Mouse (Mus musculus) fat pad, adult 2 months (tissue): Measurements from ENCODE around the gene Gm28043.
"Not testable (repeated sequence)": the region's sequence is repeated elsewhere in the genome, so short reads cannot be mapped to it uniquely, and the experiment has no call there.

ENCODE experiments used
- DNase-seq: peaks from one replicate; pipeline ENCODE4 v3.0.0-alpha.2; 2011; ENCODE audit warnings: low read depth, low spot score; ENCODE audit errors: extremely low read depth

Gm28043 gene

GRCm38 (mm10) chr17:29710562-29711044, 95.9 kb downstream of the Gm28043 start:
- no peak for DNase-seq

DNA sequence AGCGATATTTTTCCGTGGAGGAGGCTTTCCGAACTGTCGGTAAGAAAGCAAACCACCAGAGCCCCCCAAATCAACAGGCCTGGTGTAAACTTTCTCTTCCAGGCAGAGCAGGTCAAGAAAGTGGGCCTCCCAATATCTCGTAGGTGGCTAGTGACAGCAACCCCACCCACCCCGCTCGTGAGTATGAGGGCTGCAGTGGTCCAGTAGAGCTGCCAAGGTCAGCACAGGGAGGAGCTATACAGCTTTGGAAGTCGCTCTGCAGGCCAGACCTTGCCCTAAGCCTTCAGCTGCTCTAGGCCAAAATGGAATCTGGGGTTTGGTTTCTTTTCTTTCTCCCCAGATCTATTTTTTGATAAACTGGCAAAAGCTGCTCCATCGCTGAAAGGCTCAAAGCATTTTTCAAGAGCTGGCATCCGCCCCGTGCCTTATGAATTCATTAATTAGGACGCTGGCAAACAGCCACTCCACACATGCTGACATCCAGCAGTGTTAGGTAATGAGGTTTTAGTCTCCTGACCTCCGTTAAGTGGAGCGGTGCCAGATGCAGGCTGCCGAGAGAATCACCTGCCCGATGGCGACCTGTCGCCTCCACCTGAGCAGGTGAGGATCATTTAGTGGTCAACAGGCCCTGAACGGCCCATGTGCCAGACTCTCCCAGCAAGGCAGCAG, 96.5 kb downstream of the Gm28043 start:
- DNase-seq = peak; percentile 37

- DNase-seq = no peak
Measured at GRCm38 (mm10) chr17:29711745-29712431, 97.2 kb downstream of the Gm28043 start.

GRCm38 (mm10) chr17:29712565-29712964, 97.9 kb downstream of the Gm28043 start:
- no peak for DNase-seq

DNA sequence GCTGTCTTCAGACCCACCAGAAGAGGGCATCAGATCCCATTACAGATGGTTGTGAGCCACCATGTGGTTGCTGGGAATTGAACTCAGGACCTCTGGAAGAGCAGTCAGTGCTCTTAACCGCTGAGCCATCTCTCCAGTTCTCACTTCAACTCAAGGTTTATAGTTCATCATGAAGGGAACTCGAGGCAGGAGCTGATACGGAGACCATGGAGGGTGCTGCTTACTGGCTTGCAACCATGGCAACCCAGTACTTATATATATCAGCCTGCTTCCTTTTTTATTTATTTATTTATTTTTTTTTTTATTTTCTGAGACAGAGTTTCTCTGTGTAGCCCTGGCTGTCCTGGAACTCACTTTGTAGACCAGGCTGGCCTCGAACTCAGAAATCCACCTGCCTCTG, 99.1 kb downstream of the Gm28043 start:
- DNase-seq = not testable (repeated sequence)

- DNase-seq = peak; percentile 36
Measured at GRCm38 (mm10) chr17:29716732-29717445, 102.2 kb downstream of the Gm28043 start, which contains the start of gene Ccdc167. TSS of gene Ccdc167 (minus strand) at chr17:29717044.

DNA sequence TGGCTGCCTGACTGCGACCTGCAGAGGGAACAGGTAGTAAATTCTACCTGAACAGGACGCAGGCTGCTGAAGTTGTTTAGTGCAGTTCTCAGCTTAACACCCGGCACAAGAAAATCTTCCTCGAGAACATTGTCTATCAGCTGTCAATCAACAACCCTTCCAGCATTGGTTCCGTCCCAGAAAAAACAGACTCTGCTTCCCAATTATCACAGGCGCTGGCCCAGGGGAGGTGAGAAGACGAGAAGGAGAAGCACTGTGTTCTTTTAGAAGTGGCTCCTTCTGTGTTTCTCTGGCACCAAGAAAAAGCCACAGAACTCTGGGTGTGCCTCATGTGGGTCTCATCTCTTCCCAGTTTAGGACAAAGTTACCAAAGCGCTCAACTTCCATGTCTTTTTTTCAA, 104.0 kb downstream of the Gm28043 start:
- DNase-seq = peak; percentile 37

- no peak for DNase-seq
Measured at GRCm38 (mm10) chr17:29719628-29720575, 105.2 kb downstream of the Gm28043 start.

GRCm38 (mm10) chr17:29720755-29721365, 106.2 kb downstream of the Gm28043 start:
- no peak for DNase-seq

- DNase-seq = peak; percentile 59
Measured at GRCm38 (mm10) chr17:29724610-29725009, 109.9 kb downstream of the Gm28043 start.

DNA sequence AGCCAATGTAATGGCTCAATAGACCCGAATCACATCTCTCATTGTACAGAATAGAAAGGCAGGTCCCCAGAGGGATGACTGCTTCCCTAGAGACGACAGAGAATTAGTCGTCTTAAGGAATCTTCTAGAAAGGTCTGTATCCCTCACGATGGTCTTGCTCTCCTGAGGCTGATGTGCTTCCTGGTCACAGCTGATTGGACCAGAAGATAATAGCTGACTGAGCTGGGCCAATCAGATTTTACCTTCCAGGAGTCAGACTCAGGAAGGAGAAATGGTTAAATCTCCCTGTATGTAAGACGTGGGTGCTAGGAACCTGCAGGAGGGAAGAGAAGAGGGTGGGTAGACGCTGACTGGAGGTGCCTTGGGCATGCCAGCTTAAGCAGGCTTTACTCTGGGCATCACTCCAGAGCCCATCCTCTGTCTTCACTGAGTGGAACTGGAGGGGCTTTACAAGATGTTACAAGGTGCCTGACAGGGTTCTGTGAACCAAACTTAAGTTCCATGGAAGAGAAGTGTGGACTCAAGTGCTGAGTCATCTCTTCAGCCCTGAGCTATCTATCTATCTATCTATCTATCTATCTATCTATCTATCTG, 110.4 kb downstream of the Gm28043 start:
- DNase-seq = no peak

- DNase-seq = no peak
Measured at GRCm38 (mm10) chr17:29728082-29728481, 113.4 kb downstream of the Gm28043 start.

GRCm38 (mm10) chr17:29730510-29731265, 116.0 kb downstream of the Gm28043 start:
- DNase-seq = no peak

DNA sequence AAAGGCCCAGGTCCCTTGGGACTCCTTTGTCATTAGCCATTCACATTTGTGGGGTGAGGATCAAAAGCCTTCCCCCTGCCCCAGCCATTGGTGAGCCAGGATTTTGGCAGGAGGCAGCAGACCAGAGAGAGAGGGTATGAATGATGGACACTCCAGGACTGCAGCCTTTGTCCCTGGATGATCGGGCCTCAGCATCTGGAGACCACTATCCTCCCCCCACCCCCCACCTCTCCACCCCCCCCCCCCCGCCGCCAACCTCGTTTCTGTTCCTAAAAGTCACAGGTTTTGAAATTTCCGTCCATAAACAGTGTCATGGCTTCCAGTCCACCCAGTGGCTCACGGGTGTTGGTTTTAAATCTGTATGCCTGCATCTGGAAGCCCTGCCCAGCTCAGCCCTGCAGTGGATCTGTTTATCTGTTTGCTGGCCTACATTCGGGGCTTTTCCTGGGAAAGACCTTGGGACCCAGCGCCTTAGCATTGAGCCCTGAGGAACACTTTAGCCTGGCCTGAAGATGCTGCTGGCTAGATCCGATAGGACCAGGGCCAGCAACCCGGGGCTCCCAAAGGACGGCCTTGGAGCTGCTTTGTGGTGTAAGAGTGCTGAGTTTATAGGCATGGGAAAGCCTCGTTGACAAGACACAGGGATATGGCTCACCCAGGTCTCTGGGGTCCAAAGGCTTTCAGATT, 116.7 kb downstream of the Gm28043 start:
- DNase-seq = no peak

DNA sequence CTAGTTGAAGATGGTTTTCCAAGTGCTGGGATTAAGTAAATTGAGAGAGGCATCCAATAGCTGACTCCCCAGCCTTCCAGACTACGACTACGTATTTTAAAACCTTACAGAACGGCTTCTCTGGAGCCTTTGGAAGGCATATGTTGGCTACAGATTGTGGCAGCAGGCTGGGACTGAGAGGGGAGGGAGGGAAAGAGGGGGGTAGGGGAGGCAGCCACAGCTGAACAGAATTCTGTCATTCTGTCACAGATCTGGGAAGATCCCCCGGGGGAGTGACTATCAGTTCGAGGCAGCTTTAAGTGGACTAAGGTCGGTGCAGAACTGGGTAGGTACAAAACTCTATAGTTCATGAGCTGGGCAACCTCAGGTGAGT, 117.3 kb downstream of the Gm28043 start:
- no peak for DNase-seq

- DNase-seq = no peak
Measured at GRCm38 (mm10) chr17:29732522-29732921, 117.8 kb downstream of the Gm28043 start.

DNA sequence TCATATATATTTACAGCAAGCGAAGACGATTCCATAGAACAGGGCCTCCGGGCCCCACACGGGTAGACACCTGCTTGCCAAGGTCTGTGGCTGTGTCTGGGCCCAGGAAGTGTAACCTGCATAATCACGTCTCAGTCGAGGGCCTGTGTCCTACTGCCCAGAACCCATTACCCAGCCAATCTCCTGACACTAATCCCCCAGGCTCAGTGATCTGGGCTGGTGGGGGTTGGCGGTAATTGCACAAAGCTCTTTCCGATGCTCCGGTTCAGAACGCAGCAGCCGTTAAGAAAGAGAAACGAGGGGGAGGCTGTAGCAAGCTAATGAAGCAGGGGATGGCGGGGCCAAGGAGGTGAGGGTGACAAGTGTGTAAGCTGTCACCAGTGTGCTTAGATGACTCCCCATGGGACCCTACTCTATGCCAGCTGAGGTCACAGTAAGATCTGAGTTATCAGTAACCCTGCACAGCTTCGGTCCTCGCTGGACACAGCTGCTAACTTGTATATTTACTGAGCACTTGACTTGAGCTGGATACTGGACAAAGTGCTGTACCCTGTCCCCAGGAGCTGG, 121.9 kb downstream of the Gm28043 start:
- no peak for DNase-seq
